Mouse (Mus musculus) E14TG2a.4 (cell line): Measurements from ENCODE around the gene Srl.

Source experiments
- CTCF ChIP-seq: conservative IDR thresholded peaks from 2 replicates; pipeline ENCODE4 v1.5.1; 2014; ENCODE audit warnings: low read length
- NANOG ChIP-seq: IDR thresholded peaks from 2 replicates; pipeline ENCODE4 v1.6.1; 2014; ENCODE audit warnings: borderline replicate concordance, low read length, mixed read lengths
- POU5F1 ChIP-seq: IDR thresholded peaks from 2 replicates; pipeline ENCODE4 v1.6.1; 2014; ENCODE audit warnings: low read length, borderline replicate concordance

GRCm38 (mm10) chr16:4449418-4449817, 92.2 kb downstream of the Srl start:
- no peak for TF ChIP-seq CTCF
- no peak for TF ChIP-seq NANOG
- TF ChIP-seq POU5F1: no peak
